Mouse (Mus musculus) neural tube, embryonic 11.5 days (tissue): ENCODE measurements around the gene Ttc34. TPM values are rescaled to one million over a fixed set of nuclear protein-coding genes. Genes with fewer than 3 reads are reported as not detected.

Source experiments
- ATAC-seq: fragments of 200-750 bp; cut with Nextera tagmentation; 2 replicates; pipeline ENCODE4 v1.8.0; 2017; ENCODE audit warnings: moderate number of reproducible peaks, mild to moderate bottlenecking, moderate TSS enrichment, moderate library complexity; ENCODE audit not compliant: insufficient read depth, low FRiP score, low TSS enrichment
- DNase-seq: peaks from one replicate; pipeline ENCODE4 v3.0.0-alpha.2; 2015; ENCODE audit warnings: low spot score
- H3K27ac ChIP-seq: fragments of 300-500 bp; sonication (generic); 2 replicates; pipeline ENCODE4 v1.5.1; 2014; ENCODE audit warnings: low read depth, mild to moderate bottlenecking, low read length
- H3K27me3 ChIP-seq: fragments of 300-500 bp; sonication (generic); 2 replicates; pipeline ENCODE4 v1.6.1; 2014; ENCODE audit warnings: mild to moderate bottlenecking, low read length, mixed read lengths; ENCODE audit not compliant: control insufficient read depth, insufficient read depth
- H3K36me3 ChIP-seq: fragments of 300-500 bp; sonication (generic); 2 replicates; pipeline ENCODE4 v1.6.1; 2014; ENCODE audit warnings: mild to moderate bottlenecking, low read length, moderate library complexity, mixed read lengths; ENCODE audit not compliant: control insufficient read depth, insufficient read depth
- H3K4me1 ChIP-seq: fragments of 300-500 bp; sonication (generic); 2 replicates; pipeline ENCODE4 v1.6.1; 2014; ENCODE audit warnings: low read length, mixed read lengths; ENCODE audit not compliant: control insufficient read depth, insufficient read depth
- H3K4me2 ChIP-seq: fragments of 300-500 bp; sonication (generic); 2 replicates; pipeline ENCODE4 v1.6.1; 2014; ENCODE audit warnings: low read depth, mild to moderate bottlenecking, moderate library complexity
- H3K4me3 ChIP-seq: fragments of 300-500 bp; sonication (generic); 2 replicates; pipeline ENCODE4 v1.5.1; 2014; ENCODE audit warnings: low read depth, low read length
- H3K9ac ChIP-seq: fragments of 300-500 bp; sonication (generic); 2 replicates; pipeline ENCODE4 v1.6.1; 2014; ENCODE audit warnings: mild to moderate bottlenecking, low read length
- H3K9me3 ChIP-seq: fragments of 300-500 bp; sonication (generic); 2 replicates; pipeline ENCODE4 v1.6.1; 2016; ENCODE audit warnings: low read length; ENCODE audit not compliant: control insufficient read depth
- whole genome bisulfite sequencing: fragments of 180-500 bp; shearing (Covaris S2); extraction: QIAGEN DNeasy Blood & Tissue Kit; methylation state at CpG from one replicate; pipeline ENCODE4 v1.1.7; 2014; 5-methylcytosine and 5-hydroxymethylcytosine counted together
- polyA plus RNA-seq: library from polyadenylated mRNA; unstranded; fragments of >200 nt; fragmentation: Nextera tagmentation; extraction: Ambion mirVana; gene quantifications from 2 replicates; pipeline ENCODE4 v1.2.1, GENCODE M21; 2014

Ttc34 gene
- polyA plus RNA-seq, 1 experiment from 2014 or later = 0.38 TPM

- Histone ChIP-seq H3K9ac (peak overlapping the region; percentile 65), H3K36me3 (no peaks in the 10 kb centered on the region), H3K9me3 (no peaks in the 10 kb centered on the region), H3K27me3 (no peaks in the 10 kb centered on the region), H3K4me2 (peak overlapping the region; percentile 96), H3K4me3 (peak overlapping the region; percentile 52), H3K4me1 (peaks cover 14% of the 10 kb centered on the region), H3K27ac (no peak overlapping the region)
- DNase-seq (no peak), ATAC-seq (no peak)
- 74% methylated on average over 6 of the region's 6 CpGs for WGBS
Measured at GRCm38 (mm10) chr4:154897676-154898465, 60.6 kb downstream of the Ttc34 start.

- H3K27ac ChIP-seq = 0 out of 2 replicates have a peak within 1 kb of the TSS, but pooled peaks have one; percentile 23
- no peaks in the 10 kb centered on the region for H3K9me3 ChIP-seq
- peak within 1 kb of the TSS; percentile 96 for H3K4me2 ChIP-seq
- peak within 1 kb of the TSS; percentile 65 for H3K9ac ChIP-seq
- peak; percentile 97 for ATAC-seq
- H3K27me3 ChIP-seq = no peaks in the 10 kb centered on the region
- H3K4me3 ChIP-seq = peak within 1 kb of the TSS; percentile 52
- H3K36me3 ChIP-seq = no peaks in the 10 kb centered on the region
- peak; percentile 91 for DNase-seq
- peaks cover 14% of the 10 kb centered on the region for H3K4me1 ChIP-seq
- WGBS = 3% methylated on average over 43 of the region's 43 CpGs
Measured at GRCm38 (mm10) chr4:154898506-154899446, 61.5 kb downstream of the Ttc34 start, which contains the start of gene Fam213b. Fam213b (minus strand) TSS chr4:154899135.

- 88% methylated on average over 2 of the region's 2 CpGs for WGBS
- DNase-seq = no peak
- no peak overlapping the region for H3K27ac ChIP-seq
- H3K27me3 ChIP-seq = no peaks in the 10 kb centered on the region
- H3K4me3 ChIP-seq = no peak overlapping the region
- no peaks in the 10 kb centered on the region for H3K9me3 ChIP-seq
- no peak overlapping the region for H3K9ac ChIP-seq
- H3K36me3 ChIP-seq = no peaks in the 10 kb centered on the region
- no peak for ATAC-seq
- H3K4me2 ChIP-seq = no peak overlapping the region
- H3K4me1 ChIP-seq = peaks cover 13% of the 10 kb centered on the region
Measured at GRCm38 (mm10) chr4:154902371-154902770, 65.1 kb downstream of the Ttc34 start.

GRCm38 (mm10) chr4:154904185-154905071 lies 67.2 kb downstream of the Ttc34 start:
- no peaks in the 10 kb centered on the region for H3K36me3 ChIP-seq
- H3K9me3 ChIP-seq = no peaks in the 10 kb centered on the region
- no peaks in the 10 kb centered on the region for H3K27me3 ChIP-seq
- H3K27ac ChIP-seq = no peak overlapping the region
- peak; percentile 58 for ATAC-seq
- peak overlapping the region; percentile 14; the same call in 1 of the 2 replicates for H3K9ac ChIP-seq
- peak; percentile 78 for DNase-seq
- WGBS = 2% methylated on average over 16 of the region's 16 CpGs
- peak overlapping the region; percentile 45 for H3K4me2 ChIP-seq
- peak overlapping the region; percentile 28 for H3K4me3 ChIP-seq
- H3K4me1 ChIP-seq = no peaks in the 10 kb centered on the region

GRCm38 (mm10) chr4:154907833-154908232 lies 70.6 kb downstream of the Ttc34 start:
- Histone ChIP-seq H3K4me1 (no peaks in the 10 kb centered on the region), H3K36me3 (no peaks in the 10 kb centered on the region), H3K4me2 (no peak overlapping the region), H3K4me3 (no peak overlapping the region), H3K9me3 (no peaks in the 10 kb centered on the region), H3K27ac (no peak overlapping the region), H3K27me3 (no peaks in the 10 kb centered on the region), H3K9ac (no peak overlapping the region)
- WGBS = 46% methylated on average over 17 of the region's 17 CpGs
- peak; percentile 80 for DNase-seq
- ATAC-seq = no peak

GRCm38 (mm10) chr4:154908490-154908889 lies 71.2 kb downstream of the Ttc34 start:
- no peaks in the 10 kb centered on the region for H3K9me3 ChIP-seq
- H3K27ac ChIP-seq = no peak overlapping the region
- ATAC-seq (no peak), DNase-seq (no peak)
- H3K9ac ChIP-seq = no peak overlapping the region
- H3K4me1 ChIP-seq = no peaks in the 10 kb centered on the region
- WGBS = 92% methylated on average over 5 of the region's 5 CpGs
- H3K27me3 ChIP-seq = no peaks in the 10 kb centered on the region
- H3K36me3 ChIP-seq = no peaks in the 10 kb centered on the region
- no peak overlapping the region for H3K4me2 ChIP-seq
- no peak overlapping the region for H3K4me3 ChIP-seq

DNA sequence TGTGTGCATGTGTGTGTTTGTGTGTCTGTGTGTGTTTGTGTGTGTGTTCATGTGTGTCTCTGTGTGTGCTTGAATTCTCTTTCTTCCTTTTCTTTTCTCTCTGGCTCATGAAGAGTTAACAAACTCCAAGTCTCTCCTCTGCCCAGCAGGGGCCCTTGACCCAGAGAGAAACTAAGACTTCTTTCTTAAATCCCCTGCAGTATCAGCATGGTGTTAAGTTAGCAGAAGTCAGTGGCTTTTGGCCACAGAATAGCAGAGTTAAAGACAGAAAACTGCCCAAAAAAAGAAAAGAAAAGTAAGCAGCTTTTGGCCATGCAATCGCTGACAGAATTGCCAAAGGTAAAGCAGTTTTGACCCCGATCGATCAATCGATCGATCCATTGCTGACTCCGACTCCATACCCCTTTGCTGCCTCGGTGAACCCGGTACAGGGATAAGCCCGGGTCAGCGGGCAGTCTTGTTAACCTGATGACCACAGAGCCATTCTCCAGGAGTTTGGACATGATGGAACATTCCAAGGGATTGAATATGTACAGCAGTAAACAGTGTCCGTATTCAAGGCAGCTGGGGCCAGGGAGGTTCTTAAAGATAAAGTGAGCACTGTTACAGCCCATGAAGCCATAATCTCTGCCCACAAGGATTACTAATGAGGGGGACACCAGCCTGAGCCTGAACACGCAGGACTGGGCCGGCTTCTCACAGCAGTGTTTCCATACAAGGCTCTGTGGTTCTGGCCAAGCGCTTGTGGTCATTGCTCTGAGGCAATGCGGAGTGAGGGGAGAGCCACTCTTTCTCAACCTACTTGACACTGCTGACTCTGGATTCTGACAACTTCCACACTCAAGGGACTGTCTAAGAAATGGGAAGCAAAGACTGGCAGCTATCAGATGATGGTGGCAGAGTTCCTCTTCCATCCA lies 73.6 kb downstream of the Ttc34 start:
- WGBS = 34% methylated on average over 15 of the region's 15 CpGs
- no peak overlapping the region for H3K4me2 ChIP-seq
- H3K9ac ChIP-seq = no peak overlapping the region

More for the DNA sequence above, 73.6 kb downstream of the Ttc34 start:
- H3K36me3 ChIP-seq = no peaks in the 10 kb centered on the region
- no peaks in the 10 kb centered on the region for H3K4me1 ChIP-seq
- H3K9me3 ChIP-seq = no peaks in the 10 kb centered on the region
- DNase-seq = no peak
- H3K27ac ChIP-seq = no peak overlapping the region
- ATAC-seq = no peak
- no peaks in the 10 kb centered on the region for H3K27me3 ChIP-seq
- no peak overlapping the region for H3K4me3 ChIP-seq
